Mouse (Mus musculus): ENCODE data around the gene Rdh16. TPM values are rescaled to one million over a fixed set of nuclear protein-coding genes. Genes with fewer than 3 reads are reported as not detected.
"Not testable (repeated sequence)": the region's sequence is repeated elsewhere in the genome, so short reads cannot be mapped to it uniquely, and the experiment has no call there.

Rdh16 gene
- polyA plus RNA-seq, 1 experiment from 2014 or later = not detected

GRCm38 (mm10) chr10:127881041-127881440 lies 80.1 kb downstream of the Rdh16 start:
- no peaks in the 10 kb centered on the region for H3K9me3 ChIP-seq
- no peaks in the 10 kb centered on the region for H3K36me3 ChIP-seq
- no peak overlapping the region for H3K27ac ChIP-seq (replicated peaks)
- no peak overlapping the region for H3K4me2 ChIP-seq (replicated peaks)
- H3K27me3 ChIP-seq = no peaks in the 10 kb centered on the region
- no peak overlapping the region for H3K9ac ChIP-seq (replicated peaks)
- no peak overlapping the region for H3K4me3 ChIP-seq
- no peaks in the 10 kb centered on the region for H3K4me1 ChIP-seq
- ATAC-seq (ENCODE audit: low FRiP score, low read depth) = no peak
- WGBS = 85% methylated on average over 4 of the region's 4 CpGs

- Histone ChIP-seq H3K36me3 (no peaks in the 10 kb centered on the region), H3K4me2 (replicated peaks) (no peak overlapping the region), H3K27me3 (no peaks in the 10 kb centered on the region), H3K27ac (replicated peaks) (no peak overlapping the region), H3K9ac (replicated peaks) (no peak overlapping the region), H3K9me3 (no peaks in the 10 kb centered on the region), H3K4me3 (no peak overlapping the region), H3K4me1 (no peaks in the 10 kb centered on the region)
- 77% methylated on average over 1 of the region's 1 CpGs for whole genome bisulfite sequencing
- no peak for ATAC-seq (ENCODE audit: low FRiP score, low read depth)
Measured at GRCm38 (mm10) chr10:127886551-127886950, 85.6 kb downstream of the Rdh16 start.

- WGBS = 92% methylated on average over 4 of the region's 4 CpGs
Measured at GRCm38 (mm10) chr10:127886971-127887370, 86.0 kb downstream of the Rdh16 start.

GRCm38 (mm10) chr10:127888605-127889004 lies 87.7 kb downstream of the Rdh16 start, which contains the start of gene Rdh7:
Gene Rdh7 (minus strand): TSS chr10:127888817.
- H3K9ac ChIP-seq (replicated peaks) = no peak within 1 kb of the TSS
- no peak within 1 kb of the TSS for H3K4me2 ChIP-seq (replicated peaks)
- H3K27ac ChIP-seq (replicated peaks) = no peak within 1 kb of the TSS
- H3K4me3 ChIP-seq = no peak within 1 kb of the TSS
- ATAC-seq (ENCODE audit: low FRiP score, low read depth) = no peak
- H3K36me3 ChIP-seq = no peaks in the 10 kb centered on the region
- no peaks in the 10 kb centered on the region for H3K9me3 ChIP-seq
- H3K4me1 ChIP-seq = no peaks in the 10 kb centered on the region
- H3K27me3 ChIP-seq = no peaks in the 10 kb centered on the region

More at GRCm38 (mm10) chr10:127886971-127887370, 86.0 kb downstream of the Rdh16 start:
- Histone ChIP-seq H3K9ac (replicated peaks) (no peak overlapping the region), H3K27ac (replicated peaks) (no peak overlapping the region), H3K36me3 (no peaks in the 10 kb centered on the region), H3K4me1 (no peaks in the 10 kb centered on the region), H3K9me3 (no peaks in the 10 kb centered on the region), H3K4me2 (replicated peaks) (no peak overlapping the region), H3K4me3 (no peak overlapping the region), H3K27me3 (no peaks in the 10 kb centered on the region)
- no peak for ATAC-seq (ENCODE audit: low FRiP score, low read depth)

GRCm38 (mm10) chr10:127891481-127891880 lies 90.5 kb downstream of the Rdh16 start:
- Histone ChIP-seq H3K27ac (replicated peaks) (no peak overlapping the region), H3K27me3 (no peaks in the 10 kb centered on the region), H3K9ac (replicated peaks) (no peak overlapping the region), H3K36me3 (no peaks in the 10 kb centered on the region), H3K4me1 (no peaks in the 10 kb centered on the region), H3K4me2 (replicated peaks) (no peak overlapping the region), H3K9me3 (no peaks in the 10 kb centered on the region), H3K4me3 (no peak overlapping the region)
- ATAC-seq (ENCODE audit: low FRiP score, low read depth) = no peak
- WGBS = 76% methylated on average over 1 of the region's 1 CpGs

- H3K27ac ChIP-seq (replicated peaks); H3K36me3 ChIP-seq; H3K4me3 ChIP-seq; H3K4me2 ChIP-seq (replicated peaks); ATAC-seq (ENCODE audit: low FRiP score, low read depth); H3K27me3 ChIP-seq; H3K4me1 ChIP-seq; H3K9me3 ChIP-seq; H3K9ac ChIP-seq (replicated peaks): not testable (repeated sequence)
- 69% methylated on average over 5 of the region's 5 CpGs for WGBS
Measured at GRCm38 (mm10) chr10:127893163-127894022, 92.4 kb downstream of the Rdh16 start.

Other genes with a start within 250 kb of the Rdh16 start
- gene Lrp1, start 180.0 kb upstream of the Rdh16 start, polyA plus RNA-seq (2016; fragmentation: Nextera tagmentation; extraction: Ambion mirVana) = 94.0 and 98.1 TPM in 2 replicates
- 6.1 and 9.0 TPM in 2 replicates for gene Stat6, start 158.2 kb upstream of the Rdh16 start, polyA plus RNA-seq (2016; fragmentation: Nextera tagmentation; extraction: Ambion mirVana)
- 10.0 and 10.3 TPM in 2 replicates for gene Nemp1, start 134.3 kb upstream of the Rdh16 start, polyA plus RNA-seq (2016; fragmentation: Nextera tagmentation; extraction: Ambion mirVana)
- 3.7 and 4.5 TPM in 2 replicates for gene Nab2, start 132.6 kb upstream of the Rdh16 start, polyA plus RNA-seq (2016; fragmentation: Nextera tagmentation; extraction: Ambion mirVana)
- 0.47 and 0.71 TPM in 2 replicates for gene Myo1a, start 96.0 kb upstream of the Rdh16 start, polyA plus RNA-seq (2016; fragmentation: Nextera tagmentation; extraction: Ambion mirVana)
- gene Tac2, start 76.7 kb upstream of the Rdh16 start, polyA plus RNA-seq (2016; fragmentation: Nextera tagmentation; extraction: Ambion mirVana) = not detected in 2 replicates
- 6.1 and 6.2 TPM in 2 replicates for gene Zbtb39, start 61.6 kb upstream of the Rdh16 start, polyA plus RNA-seq (2016; fragmentation: Nextera tagmentation; extraction: Ambion mirVana)
- 0.41 and 0.46 TPM in 2 replicates for gene Gpr182, start 49.4 kb upstream of the Rdh16 start, polyA plus RNA-seq (2016; fragmentation: Nextera tagmentation; extraction: Ambion mirVana)
- gene Rdh1, start 41.4 kb upstream of the Rdh16 start, polyA plus RNA-seq (2016; fragmentation: Nextera tagmentation; extraction: Ambion mirVana) = 0.06 TPM in 1 of 2 replicates, not detected in the other
- 0.09 TPM in 1 of 2 replicates, not detected in the other for gene Rdh16f1, start 41.4 kb upstream of the Rdh16 start, polyA plus RNA-seq (2016; fragmentation: Nextera tagmentation; extraction: Ambion mirVana)
- 0.16 TPM in 1 of 2 replicates, not detected in the other for gene Rdh9, start 24.8 kb upstream of the Rdh16 start, polyA plus RNA-seq (2016; fragmentation: Nextera tagmentation; extraction: Ambion mirVana)
- not detected in 2 replicates for gene Rdh19, start 48.8 kb downstream of the Rdh16 start, polyA plus RNA-seq (2016; fragmentation: Nextera tagmentation; extraction: Ambion mirVana)
- gene Rdh16f2, start 65.3 kb downstream of the Rdh16 start, polyA plus RNA-seq (2016; fragmentation: Nextera tagmentation; extraction: Ambion mirVana) = not detected in 2 replicates
- not detected in 2 replicates for gene Rdh7, start 87.7 kb downstream of the Rdh16 start, polyA plus RNA-seq (2016; fragmentation: Nextera tagmentation; extraction: Ambion mirVana)
- not detected in 2 replicates for gene Sdr9c7, start 97.4 kb downstream of the Rdh16 start, polyA plus RNA-seq (2016; fragmentation: Nextera tagmentation; extraction: Ambion mirVana)
- not detected in 2 replicates for gene Hsd17b6, start 206.5 kb downstream of the Rdh16 start, polyA plus RNA-seq (2016; fragmentation: Nextera tagmentation; extraction: Ambion mirVana)
- gene Prim1, start 214.0 kb downstream of the Rdh16 start, polyA plus RNA-seq (2016; fragmentation: Nextera tagmentation; extraction: Ambion mirVana) = 72.6 and 76.9 TPM in 2 replicates
- 716 and 742 TPM in 2 replicates for gene Naca, start 234.4 kb downstream of the Rdh16 start, polyA plus RNA-seq (2016; fragmentation: Nextera tagmentation; extraction: Ambion mirVana)